Mouse (Mus musculus) forebrain, embryonic 13.5 days (tissue): ENCODE measurements at regions not wholly inside any gene's neighbourhood (a gene's known extent, or its start where the extent isn't known, plus 50 kb on each side); places are given as distances from the start of the nearest gene placed in this dataset.

Experiments
- ATAC-seq: fragments of 200-750 bp; cut with Nextera tagmentation; 2 replicates; pipeline ENCODE4 v1.8.0; 2017
- H3K27ac ChIP-seq: fragments of 300-500 bp; sonication (generic); 2 replicates; pipeline ENCODE4 v1.5.1; 2015; ENCODE audit warnings: inconsistent platforms, mild to moderate bottlenecking, moderate library complexity
- H3K27me3 ChIP-seq: fragments of 300-500 bp; sonication (generic); 2 replicates; pipeline ENCODE4 v1.6.1; 2015; ENCODE audit warnings: mild to moderate bottlenecking, inconsistent platforms
- H3K36me3 ChIP-seq: fragments of 300-500 bp; sonication (generic); 2 replicates; pipeline ENCODE4 v1.6.1; 2015; ENCODE audit warnings: mild to moderate bottlenecking, inconsistent platforms; ENCODE audit not compliant: poor library complexity, severe bottlenecking
- H3K4me1 ChIP-seq: fragments of 300-500 bp; sonication (generic); 2 replicates; pipeline ENCODE4 v1.6.1; 2015; ENCODE audit warnings: inconsistent platforms
- H3K4me2 ChIP-seq: fragments of 300-500 bp; sonication (generic); 2 replicates; pipeline ENCODE4 v1.6.1; 2015; ENCODE audit warnings: inconsistent platforms, mild to moderate bottlenecking, moderate library complexity
- H3K4me3 ChIP-seq: fragments of 300-500 bp; sonication (generic); 2 replicates; pipeline ENCODE4 v1.5.1; 2015; ENCODE audit warnings: mild to moderate bottlenecking, inconsistent platforms
- H3K9ac ChIP-seq: fragments of 300-500 bp; sonication (generic); 2 replicates; pipeline ENCODE4 v1.6.1; 2015; ENCODE audit warnings: mild to moderate bottlenecking, inconsistent platforms
- H3K9me3 ChIP-seq: fragments of 300-500 bp; sonication (generic); replicated peaks from 2 replicates; pipeline ENCODE4 v1.6.1; 2016; ENCODE audit warnings: inconsistent platforms
- WGBS: fragments of 180-500 bp; shearing (Covaris S2); methylation state at CpG from one replicate; pipeline ENCODE4 v1.1.7; 2015; 5-methylcytosine and 5-hydroxymethylcytosine counted together

DNA sequence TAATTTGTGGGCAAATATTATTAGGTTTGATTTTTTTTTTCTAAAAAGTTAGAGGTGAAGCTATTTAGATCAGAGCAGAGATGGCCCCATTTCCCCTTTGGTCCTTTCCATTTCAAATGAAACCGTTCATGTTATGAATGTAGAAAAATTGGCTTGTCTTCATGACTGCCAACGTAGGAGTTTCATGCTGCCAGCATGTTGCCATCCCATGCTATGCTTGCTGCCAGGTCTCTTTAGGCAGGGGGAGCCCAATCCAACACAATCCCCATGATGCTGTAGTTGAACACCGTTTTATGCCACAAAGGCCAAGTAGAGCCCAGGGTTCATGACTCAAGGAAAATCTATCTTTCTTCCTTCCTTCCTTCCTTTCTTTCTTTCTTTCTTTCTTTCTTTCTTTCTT, 259.5 kb downstream of the Abcc12 start:
- H3K27me3 ChIP-seq: peaks cover 8% of the 10 kb centered on the region
- no peaks in the 10 kb centered on the region for H3K9me3 ChIP-seq
- H3K4me1 ChIP-seq: no peaks in the 10 kb centered on the region
- H3K27ac ChIP-seq: no peak overlapping the region
- ATAC-seq: no peak
- H3K36me3 ChIP-seq: no peaks in the 10 kb centered on the region
- H3K9ac ChIP-seq: no peak overlapping the region
- H3K4me2 ChIP-seq: no peak overlapping the region
- 82% methylated on average over 3 of the region's 3 CpGs for WGBS
- no peak overlapping the region for H3K4me3 ChIP-seq

DNA sequence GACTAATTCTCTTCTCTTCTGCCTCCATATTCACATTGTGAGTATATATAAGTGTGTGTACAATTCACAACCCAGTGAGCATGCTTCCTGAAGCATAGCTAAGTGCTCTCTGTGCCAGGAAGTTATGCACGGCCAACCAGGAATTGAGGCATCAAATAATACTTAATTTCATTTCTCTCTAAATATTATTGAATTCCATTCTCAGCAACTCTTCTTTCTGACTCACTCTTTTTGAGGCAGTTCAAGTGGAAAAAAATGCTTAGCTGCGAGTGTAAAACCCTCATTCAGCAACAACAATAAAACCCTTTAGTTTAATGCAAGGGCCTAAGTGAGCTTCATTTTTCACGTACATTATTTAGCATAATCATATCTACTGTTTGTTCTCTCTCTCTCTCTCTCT, 262.0 kb downstream of the Abcc12 start:
- Histone ChIP-seq H3K4me1 (no peaks in the 10 kb centered on the region), H3K9me3 (no peaks in the 10 kb centered on the region), H3K27ac (no peak overlapping the region), H3K4me3 (no peak overlapping the region), H3K9ac (no peak overlapping the region), H3K36me3 (no peaks in the 10 kb centered on the region), H3K27me3 (no peaks in the 10 kb centered on the region), H3K4me2 (no peak overlapping the region)
- 20% methylated on average over 3 of the region's 3 CpGs for WGBS
- no peak for ATAC-seq

DNA sequence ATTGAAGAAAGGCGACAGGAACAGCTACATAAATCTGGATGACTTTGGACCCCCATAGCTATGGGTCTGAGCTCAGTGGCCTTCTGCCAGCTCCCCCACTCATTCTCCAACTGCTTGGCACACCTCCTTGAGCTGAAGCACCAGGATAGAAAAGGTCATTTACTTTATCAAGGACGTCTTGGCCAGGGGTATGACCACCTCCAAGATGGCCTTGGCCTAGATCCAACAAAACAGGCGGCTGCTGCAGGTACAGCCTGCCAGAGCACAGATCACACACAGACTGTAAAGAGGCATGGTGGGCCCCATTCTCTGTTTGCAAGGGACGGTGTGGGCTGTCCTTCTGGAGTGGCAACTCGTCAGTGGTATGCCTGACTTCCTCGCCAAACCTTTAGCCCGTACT, 264.2 kb downstream of the Abcc12 start:
- Histone ChIP-seq H3K27me3 (no peaks in the 10 kb centered on the region), H3K9ac (no peak overlapping the region), H3K9me3 (no peaks in the 10 kb centered on the region), H3K4me2 (no peak overlapping the region), H3K4me3 (no peak overlapping the region), H3K36me3 (no peaks in the 10 kb centered on the region), H3K27ac (no peak overlapping the region), H3K4me1 (no peaks in the 10 kb centered on the region)
- ATAC-seq: no peak
- 85% methylated on average over 7 of the region's 7 CpGs for WGBS

DNA sequence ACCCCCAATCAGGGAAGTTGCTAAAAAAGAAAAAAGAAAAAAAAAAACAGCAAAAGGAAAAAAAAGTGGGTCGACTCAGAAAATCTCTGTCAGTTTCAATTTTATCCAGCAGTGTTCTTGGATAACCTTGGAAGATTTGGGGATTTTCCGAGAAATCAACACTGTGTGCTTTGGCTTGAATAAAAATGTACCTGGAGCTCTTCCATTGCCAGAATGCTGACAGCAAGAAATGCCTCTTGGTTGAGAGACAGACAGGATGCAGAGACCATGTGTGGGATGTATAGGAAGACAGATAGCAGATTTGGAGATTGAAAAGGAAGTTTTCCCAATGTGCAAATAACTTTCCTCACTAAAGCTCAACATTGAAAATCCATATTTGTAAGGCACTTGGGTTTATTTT, 271.0 kb downstream of the Abcc12 start:
- Histone ChIP-seq H3K27me3 (no peaks in the 10 kb centered on the region), H3K27ac (no peak overlapping the region), H3K9ac (no peak overlapping the region), H3K4me1 (no peaks in the 10 kb centered on the region), H3K9me3 (no peaks in the 10 kb centered on the region), H3K4me2 (no peak overlapping the region), H3K4me3 (no peak overlapping the region), H3K36me3 (no peaks in the 10 kb centered on the region)
- no peak for ATAC-seq
- WGBS: 68% methylated on average over 2 of the region's 2 CpGs

DNA sequence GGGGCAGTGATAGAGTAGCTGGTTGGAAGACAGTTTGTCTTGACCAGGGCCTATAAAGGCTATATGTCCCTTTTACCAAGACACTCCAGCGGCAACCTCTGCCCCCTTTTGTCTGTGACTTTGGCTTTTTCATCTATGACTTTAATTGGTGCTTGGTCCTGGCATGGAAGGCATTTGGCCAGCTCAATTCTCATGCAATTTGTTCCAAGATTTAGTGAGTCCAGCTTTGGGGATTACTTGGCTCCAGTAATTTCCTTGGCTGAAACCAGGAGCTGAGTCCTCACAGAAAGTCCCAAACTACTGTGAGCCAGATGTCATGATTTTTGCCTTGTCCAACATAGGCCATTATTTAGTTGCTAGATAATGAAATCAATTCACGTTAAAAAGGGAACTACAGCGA, 273.1 kb downstream of the Abcc12 start:
- Histone ChIP-seq H3K27me3 (no peaks in the 10 kb centered on the region), H3K4me2 (no peak overlapping the region), H3K27ac (no peak overlapping the region), H3K4me1 (no peaks in the 10 kb centered on the region), H3K9me3 (no peaks in the 10 kb centered on the region), H3K36me3 (no peaks in the 10 kb centered on the region), H3K9ac (no peak overlapping the region), H3K4me3 (no peak overlapping the region)
- WGBS: 93% methylated on average over 3 of the region's 3 CpGs
- no peak for ATAC-seq

DNA sequence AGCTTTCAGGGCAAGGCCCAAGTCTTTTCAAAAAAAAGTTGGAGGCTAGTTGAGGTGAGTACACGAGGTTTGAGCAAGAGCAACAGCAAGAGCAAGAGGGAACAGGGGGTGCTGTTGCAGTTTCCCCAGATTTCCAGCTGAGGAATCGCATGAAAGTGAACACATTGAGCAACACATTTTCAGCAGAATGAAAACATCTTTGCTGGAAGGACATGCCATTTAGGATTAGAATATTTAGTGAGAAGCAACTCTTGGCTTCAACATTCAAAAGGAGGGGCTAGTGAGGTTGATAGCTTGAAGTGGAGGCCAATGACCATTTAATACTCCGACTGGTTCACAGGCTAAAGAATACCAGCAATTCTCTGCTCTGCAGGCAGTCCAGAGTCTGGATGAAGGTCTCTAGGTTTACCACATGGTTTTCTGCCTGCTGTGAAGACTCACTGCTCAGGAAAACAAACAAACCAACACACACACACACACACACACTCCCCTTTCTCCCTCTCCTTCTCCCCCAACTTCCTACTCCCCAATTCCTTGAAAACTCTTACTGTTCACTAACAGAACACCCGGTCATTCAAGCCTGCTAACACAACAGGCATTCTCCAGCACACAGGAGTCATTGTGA, 278.5 kb downstream of the Abcc12 start:
- Histone ChIP-seq H3K4me1 (no peaks in the 10 kb centered on the region), H3K9ac (no peak overlapping the region), H3K4me3 (no peak overlapping the region), H3K27me3 (no peaks in the 10 kb centered on the region), H3K27ac (no peak overlapping the region), H3K36me3 (no peaks in the 10 kb centered on the region), H3K9me3 (no peaks in the 10 kb centered on the region), H3K4me2 (no peak overlapping the region)
- WGBS: 58% methylated on average over 4 of the region's 4 CpGs
- ATAC-seq: no peak

DNA sequence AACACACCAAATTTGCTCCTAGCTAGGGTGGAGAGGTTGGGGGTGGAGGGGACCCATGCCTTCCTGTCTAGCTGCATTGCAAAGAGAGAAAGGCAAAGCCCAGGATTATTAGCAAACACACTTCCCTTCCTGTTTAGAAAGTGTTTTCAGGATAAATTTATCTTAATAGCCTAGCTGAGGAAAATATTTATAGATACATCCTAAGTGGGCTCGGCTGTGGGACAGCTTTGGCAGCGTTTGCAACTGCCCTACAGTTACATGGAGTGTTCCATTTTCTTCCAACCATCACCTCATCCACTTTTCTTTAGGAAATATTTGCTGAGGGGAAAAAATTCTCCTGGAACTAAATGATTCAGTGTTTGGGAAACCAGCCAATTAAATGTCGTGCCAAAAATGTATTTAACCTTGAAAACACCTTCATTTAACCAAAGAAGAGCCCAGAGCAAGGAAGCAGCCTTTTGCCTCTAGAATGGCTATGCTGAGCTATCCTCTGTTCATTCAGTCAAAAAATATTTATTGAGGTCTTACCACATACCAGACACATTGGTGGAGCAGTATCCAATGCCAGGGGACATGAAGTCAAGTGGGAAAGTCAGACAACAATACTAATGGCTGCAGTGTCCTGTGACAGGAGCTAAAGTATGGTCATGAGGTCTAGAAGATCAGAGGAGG, 291.6 kb downstream of the Abcc12 start:
- H3K9me3 ChIP-seq: 0 out of 2 replicates have a peak, but pooled peaks cover 3% of the 10 kb centered on the region
- H3K4me1 ChIP-seq: no peaks in the 10 kb centered on the region
- WGBS: 87% methylated on average over 3 of the region's 3 CpGs
- no peaks in the 10 kb centered on the region for H3K36me3 ChIP-seq
- H3K4me2 ChIP-seq: no peak overlapping the region
- no peak for ATAC-seq
- H3K27me3 ChIP-seq: no peaks in the 10 kb centered on the region
- no peak overlapping the region for H3K27ac ChIP-seq
- H3K4me3 ChIP-seq: no peak overlapping the region
- H3K9ac ChIP-seq: no peak overlapping the region

DNA sequence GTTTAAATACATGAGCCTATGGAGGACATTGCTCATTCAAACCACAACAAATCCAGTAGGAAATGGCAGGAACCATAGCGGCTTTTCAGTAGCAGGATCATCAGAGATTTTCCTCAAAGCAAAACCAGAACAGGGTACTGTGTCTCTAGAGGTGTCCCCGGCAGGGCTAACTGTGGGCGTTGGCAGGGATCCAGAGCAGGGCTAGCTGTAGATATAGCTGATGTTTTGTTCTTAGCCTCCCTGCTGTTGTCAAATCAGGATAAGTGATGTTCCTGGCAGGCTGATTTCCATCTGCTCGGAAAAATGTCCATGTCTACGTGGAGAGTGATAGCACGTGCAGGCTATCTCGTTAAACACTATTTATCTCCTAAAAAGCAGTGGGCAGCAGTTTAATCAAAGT, 297.6 kb downstream of the Abcc12 start:
- no peak for ATAC-seq
- WGBS: 41% methylated on average over 7 of the region's 7 CpGs
- H3K36me3 ChIP-seq: no peaks in the 10 kb centered on the region
- no peak overlapping the region for H3K27ac ChIP-seq
- H3K9me3 ChIP-seq: 0 out of 2 replicates have a peak, but pooled peaks cover 3% of the 10 kb centered on the region
- 0 out of 2 replicates have a peak, but pooled peaks cover 6% of the 10 kb centered on the region for H3K4me1 ChIP-seq
- no peak overlapping the region for H3K4me3 ChIP-seq
- H3K27me3 ChIP-seq: no peaks in the 10 kb centered on the region
- H3K4me2 ChIP-seq: no peak overlapping the region
- H3K9ac ChIP-seq: no peak overlapping the region

DNA sequence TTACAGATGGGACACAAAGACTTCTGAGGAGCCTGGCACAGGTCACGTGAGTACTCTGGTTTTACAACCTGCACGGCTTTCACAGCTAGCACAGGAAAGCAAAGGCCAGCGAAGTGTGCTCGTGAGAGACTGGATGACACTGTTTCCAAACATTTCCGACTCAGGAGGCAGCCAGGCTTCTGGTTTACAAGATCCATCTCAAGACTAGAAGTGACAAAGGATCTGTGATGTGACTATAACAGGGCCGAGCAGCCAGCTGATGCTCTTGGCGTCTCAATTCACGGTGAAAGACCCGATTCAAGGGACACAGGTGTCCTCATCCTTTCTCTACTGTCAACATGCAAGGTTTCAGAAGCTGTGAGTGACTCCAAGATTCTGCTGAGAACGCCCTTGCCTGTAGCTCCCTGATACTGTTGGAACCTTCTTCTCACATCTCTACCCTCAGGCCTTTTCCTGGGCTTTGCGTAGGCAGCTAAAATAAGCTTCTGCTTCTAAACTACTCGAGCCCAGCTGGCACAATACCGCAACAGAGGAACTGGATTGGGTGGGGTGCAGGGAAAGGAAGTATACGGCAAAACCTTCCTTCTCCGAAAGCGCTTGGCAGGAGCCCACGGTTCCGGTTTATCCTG, 300.3 kb downstream of the Abcc12 start:
- no peak overlapping the region for H3K4me2 ChIP-seq

DNA sequence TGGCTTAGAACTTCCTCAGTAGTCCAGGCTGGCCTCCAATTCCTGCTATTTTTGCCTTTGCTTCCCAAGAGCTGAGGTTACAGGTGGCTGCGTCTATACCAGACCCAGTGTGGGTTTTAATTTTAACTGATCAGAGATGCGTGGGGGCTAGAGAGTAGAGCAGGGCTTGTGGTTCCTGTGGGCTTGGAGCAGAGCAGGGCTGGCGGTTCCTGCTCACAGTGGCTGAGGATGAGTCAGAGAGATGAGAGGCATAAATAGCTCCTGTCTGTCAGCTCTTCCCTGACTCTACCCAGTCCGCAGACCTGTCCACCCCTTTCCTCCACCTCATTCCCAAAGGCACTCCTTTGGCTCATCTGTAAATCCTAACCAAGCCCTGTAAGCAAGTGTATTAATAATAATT, 304.8 kb downstream of the Abcc12 start:
- H3K4me1 ChIP-seq: peaks cover 9% of the 10 kb centered on the region
- no peaks in the 10 kb centered on the region for H3K36me3 ChIP-seq
- H3K4me2 ChIP-seq: no peak overlapping the region
- H3K9ac ChIP-seq: no peak overlapping the region
- no peak overlapping the region for H3K4me3 ChIP-seq
- 86% methylated on average over 4 of the region's 4 CpGs for WGBS
- H3K27me3 ChIP-seq: no peaks in the 10 kb centered on the region
- H3K9me3 ChIP-seq: no peaks in the 10 kb centered on the region
- no peak overlapping the region for H3K27ac ChIP-seq
- ATAC-seq: no peak

More for the DNA sequence above, 300.3 kb downstream of the Abcc12 start:
- no peak for ATAC-seq
- no peak overlapping the region for H3K4me3 ChIP-seq
- H3K9ac ChIP-seq: no peak overlapping the region
- no peak overlapping the region for H3K27ac ChIP-seq
- no peaks in the 10 kb centered on the region for H3K27me3 ChIP-seq
- H3K36me3 ChIP-seq: no peaks in the 10 kb centered on the region
- WGBS: 88% methylated on average over 18 of the region's 18 CpGs
- H3K4me1 ChIP-seq: 0 out of 2 replicates have a peak, but pooled peaks cover 6% of the 10 kb centered on the region
- H3K9me3 ChIP-seq: 0 out of 2 replicates have a peak, but pooled peaks cover 3% of the 10 kb centered on the region

DNA sequence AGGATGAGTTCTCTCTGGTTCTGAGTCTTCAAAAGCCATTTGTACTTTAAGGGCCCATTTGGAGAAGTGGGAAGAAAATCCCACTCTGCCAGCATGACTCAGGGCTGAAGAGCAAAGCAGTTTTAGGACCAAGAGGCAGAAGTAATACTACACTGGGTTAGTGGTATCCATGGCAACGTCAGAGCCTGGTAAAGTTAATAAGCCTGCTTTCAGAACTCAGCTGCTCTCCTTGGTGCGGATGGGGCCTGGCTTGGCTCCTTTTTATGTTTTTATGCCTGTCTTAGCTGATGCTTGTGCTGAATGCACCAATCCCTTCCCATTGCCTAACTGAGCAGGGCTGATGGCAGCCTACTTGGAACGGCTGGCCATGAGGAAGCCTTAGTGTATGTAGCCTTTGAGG, 306.7 kb downstream of the Abcc12 start:
- 18% methylated on average over 3 of the region's 3 CpGs for WGBS
- no peak overlapping the region for H3K27ac ChIP-seq
- peak; percentile 73 for ATAC-seq

DNA sequence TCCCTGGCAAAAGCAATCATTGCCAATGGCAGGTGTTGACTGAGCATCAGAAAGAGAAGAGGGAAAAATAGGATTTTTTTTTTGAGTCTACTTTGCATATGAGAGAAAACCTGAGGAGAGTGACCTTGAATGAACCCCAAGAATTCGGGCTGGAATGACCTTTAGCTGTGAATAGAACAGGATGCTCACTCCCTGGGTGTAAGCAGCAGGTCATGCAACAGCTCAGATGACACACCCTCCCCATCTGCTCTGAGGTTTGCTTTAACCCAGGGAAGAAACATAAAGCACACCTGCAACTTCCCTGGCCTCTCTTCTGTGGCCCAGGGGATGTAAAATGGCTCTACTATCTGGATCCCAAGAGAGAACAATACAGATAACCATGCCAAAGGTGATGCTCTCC, 307.9 kb downstream of the Abcc12 start:
- Histone ChIP-seq H3K4me2 (no peak overlapping the region), H3K4me1 (peaks cover 9% of the 10 kb centered on the region), H3K36me3 (no peaks in the 10 kb centered on the region), H3K9ac (no peak overlapping the region), H3K9me3 (no peaks in the 10 kb centered on the region), H3K4me3 (no peak overlapping the region), H3K27ac (no peak overlapping the region), H3K27me3 (no peaks in the 10 kb centered on the region)
- ATAC-seq: no peak
- WGBS: 27% methylated on average over 1 of the region's 1 CpGs

More for the DNA sequence above, 306.7 kb downstream of the Abcc12 start:
- no peak overlapping the region for H3K4me3 ChIP-seq
- H3K9me3 ChIP-seq: no peaks in the 10 kb centered on the region
- no peak overlapping the region for H3K9ac ChIP-seq
- peaks cover 9% of the 10 kb centered on the region for H3K4me1 ChIP-seq
- no peaks in the 10 kb centered on the region for H3K36me3 ChIP-seq
- H3K27me3 ChIP-seq: no peaks in the 10 kb centered on the region
- no peak overlapping the region for H3K4me2 ChIP-seq
